Mouse (Mus musculus) thymus, adult 2 months (tissue): ENCODE results near the gene Lman2l.

Experiments used
- CTCF ChIP-seq: fragments of 200-500 bp; IDR thresholded peaks from 2 replicates; pipeline ENCODE4 v1.5.1; 2012; ENCODE audit warnings: mild to moderate bottlenecking, control low read depth, low read length, moderate library complexity, borderline replicate concordance; ENCODE audit not compliant: control insufficient read depth, poor library complexity, insufficient read depth; ENCODE audit errors: extremely low read depth
- POLR2A ChIP-seq: fragments of 200-500 bp; IDR thresholded peaks from 2 replicates; pipeline ENCODE4 v1.6.1; 2012; ENCODE audit warnings: mild to moderate bottlenecking, low read length, control low read depth, moderate library complexity; ENCODE audit not compliant: control insufficient read depth, poor library complexity, insufficient read depth; ENCODE audit errors: extremely low read depth

- TF ChIP-seq CTCF (no peak), POLR2A (no peak)
Measured at GRCm38 (mm10) chr1:36429511-36429910, 15.6 kb downstream of the Lman2l start.
